Comparison of ENCODE assay signal across 8 mouse cellular contexts in the genomic region with DNA sequence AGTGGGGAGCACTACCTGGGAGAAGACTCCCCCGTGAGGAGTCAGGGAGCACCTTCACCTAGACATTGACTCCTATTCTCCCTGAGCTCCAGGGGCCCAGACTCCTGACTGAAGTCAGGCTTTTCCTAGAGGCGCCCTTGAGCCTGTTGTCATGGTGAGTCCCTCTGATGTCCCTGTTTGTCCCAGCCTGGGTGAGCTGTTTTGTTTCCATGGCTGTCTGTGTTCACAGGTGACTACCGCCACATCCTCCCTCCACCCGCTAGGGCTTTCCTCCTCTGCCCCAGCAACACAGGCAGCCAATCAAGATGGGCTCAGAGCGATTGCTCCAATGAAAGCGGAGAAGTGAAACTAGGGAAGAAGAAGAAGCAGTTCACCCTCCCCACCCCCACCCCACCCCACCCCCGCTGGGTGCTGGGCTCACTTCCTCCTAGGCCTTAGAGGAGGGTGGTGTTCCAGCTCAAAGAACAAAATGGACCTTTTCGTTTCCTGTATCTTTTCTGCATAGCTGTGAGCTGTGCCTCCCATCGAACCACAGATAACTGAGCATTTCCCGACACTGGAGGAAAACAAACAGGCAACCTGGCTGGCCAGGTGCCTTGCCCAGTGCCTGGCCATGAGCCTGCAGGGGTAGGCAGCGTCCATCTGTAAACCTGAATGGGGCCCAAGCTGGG. TPM values are rescaled to one million over a fixed set of nuclear protein-coding genes. Genes with fewer than 3 reads are reported as not detected.
DNase-seq lines count a peak whose midpoint lies in the region; ATAC-seq lines count a peak whose summit lies in the region.

No protein-coding gene starts in this region.

- peak overlapping the region; percentile 16; the same call in 1 of the 2 replicates for H3K4me2 ChIP-seq in forebrain, embryonic 16.5 days (ENCODE audit: low read length)
- H3K4me2 ChIP-seq in hindbrain, embryonic 14.5 days (replicated peaks) = peak overlapping the region; percentile 64

- DNase-seq in ES-CJ7 (ENCODE audit: low read depth, low spot score) = peak; percentile 94
- DNase-seq in adrenal gland, postnatal 36 days = peak; percentile 75 to 78
- DNase-seq in hindbrain, embryonic 14.5 days (ENCODE audit: low spot score) = peak; percentile 61
- peak; percentile 60 to 83 for DNase-seq in layer of hippocampus, postnatal 14 days (ENCODE audit: low spot score in 2 of 2)
- DNase-seq in lung, postnatal 10 days = peak; percentile 88
- DNase-seq in retina, postnatal 1 day = peak; percentile 75
- DNase-seq in thymus, postnatal 36 days = peak; percentile 86 to 93

- no peak overlapping the region for H3K4me3 ChIP-seq in forebrain, embryonic 16.5 days (replicated peaks; ENCODE audit: low read length)
- 0 out of 2 replicates have a peak overlapping the region, but pooled peaks have one; percentile 2 for H3K4me3 ChIP-seq in hindbrain, embryonic 14.5 days (replicated peaks; ENCODE audit: low read length)

- 37% methylated on average over 11 of the region's 11 CpGs for WGBS in forebrain, embryonic 16.5 days
- WGBS in hindbrain, embryonic 14.5 days = 28% methylated on average over 11 of the region's 11 CpGs

- ATAC-seq in forebrain, embryonic 16.5 days = peak; percentile 77
- peak; percentile 80 for ATAC-seq in hindbrain, embryonic 14.5 days (ENCODE audit: low FRiP score)

- H3K27ac ChIP-seq in forebrain, embryonic 16.5 days (ENCODE audit: low read length) = peak overlapping the region; percentile 35; the same call in 1 of the 2 replicates
- peak overlapping the region; percentile 84 for H3K27ac ChIP-seq in hindbrain, embryonic 14.5 days

- H3K9me3 ChIP-seq in forebrain, embryonic 16.5 days (ENCODE audit: control insufficient read depth, low read length) = no peaks in the 10 kb centered on the region
- H3K9me3 ChIP-seq in hindbrain, embryonic 14.5 days (ENCODE audit: control insufficient read depth, low read length) = no peaks in the 10 kb centered on the region

- no peaks in the 10 kb centered on the region for H3K27me3 ChIP-seq in forebrain, embryonic 16.5 days (replicated peaks; ENCODE audit: control insufficient read depth, insufficient read depth, low read length)
- no peaks in the 10 kb centered on the region for H3K27me3 ChIP-seq in hindbrain, embryonic 14.5 days (ENCODE audit: control insufficient read depth, insufficient read depth, low read length)

- H3K36me3 ChIP-seq in forebrain, embryonic 16.5 days (ENCODE audit: control insufficient read depth, insufficient read depth) = no peaks in the 10 kb centered on the region
- H3K36me3 ChIP-seq in hindbrain, embryonic 14.5 days (replicated peaks; ENCODE audit: control insufficient read depth, insufficient read depth) = no peaks in the 10 kb centered on the region

- H3K9ac ChIP-seq in forebrain, embryonic 16.5 days (replicated peaks; ENCODE audit: low read depth, low read length) = no peak overlapping the region
- no peak overlapping the region for H3K9ac ChIP-seq in hindbrain, embryonic 14.5 days

- peaks cover 19% of the 10 kb centered on the region for H3K4me1 ChIP-seq in forebrain, embryonic 16.5 days (replicated peaks; ENCODE audit: control insufficient read depth, insufficient read depth, low read length)
- peaks cover 32% of the 10 kb centered on the region; the same call in 1 of the 2 replicates for H3K4me1 ChIP-seq in hindbrain, embryonic 14.5 days (replicated peaks; ENCODE audit: control insufficient read depth, insufficient read depth, low read length)

RNA-seq across cellular contexts. Expression of a gene that starts 2.6 kb away (rescaled TPM):
- 100 to 1,000 TPM; 187 to 302 TPM for total RNA-seq in adrenal gland, postnatal 36 days (2021)
- polyA plus RNA-seq in forebrain, embryonic 16.5 days (2015; fragmentation: Nextera tagmentation; extraction: Ambion mirVana) = 42.3 and 49.6 TPM in 2 replicates
- polyA plus RNA-seq in hindbrain, embryonic 14.5 days (2014; fragmentation: Nextera tagmentation; extraction: Ambion mirVana) = 73.5 and 77.2 TPM in 2 replicates
- total RNA-seq in layer of hippocampus, postnatal 14 days (2021) = 10 to 100 TPM; 75.7 to 85.9 TPM

RNA-seq across cellular contexts. Expression of a gene that starts 19.0 kb away (rescaled TPM):
- under 1 TPM in 1 of 2 experiments, not detected in 1; 0.33 TPM for total RNA-seq in adrenal gland, postnatal 36 days (2021)
- 3.0 and 3.3 TPM in 2 replicates for polyA plus RNA-seq in forebrain, embryonic 16.5 days (2015; fragmentation: Nextera tagmentation; extraction: Ambion mirVana)
- polyA plus RNA-seq in hindbrain, embryonic 14.5 days (2014; fragmentation: Nextera tagmentation; extraction: Ambion mirVana) = 6.6 and 10.8 TPM in 2 replicates
- 1 to 10 TPM in 1 of 2 experiments, under 1 TPM in 1; 0.62 to 1.0 TPM for total RNA-seq in layer of hippocampus, postnatal 14 days (2021)

RNA-seq across cellular contexts. Expression of a gene that starts 22.9 kb away (rescaled TPM):
- 10 to 100 TPM; 14.6 to 29.8 TPM for total RNA-seq in adrenal gland, postnatal 36 days (2021)
- not detected in 2 replicates for polyA plus RNA-seq in forebrain, embryonic 16.5 days (2015; fragmentation: Nextera tagmentation; extraction: Ambion mirVana)
- polyA plus RNA-seq in hindbrain, embryonic 14.5 days (2014; fragmentation: Nextera tagmentation; extraction: Ambion mirVana) = not detected in 2 replicates
- 1 to 10 TPM; 1.3 to 1.6 TPM for total RNA-seq in layer of hippocampus, postnatal 14 days (2021)

RNA-seq across cellular contexts. Expression of a gene that starts 41.2 kb away (rescaled TPM):
- total RNA-seq in adrenal gland, postnatal 36 days (2021) = 10 to 100 TPM in 1 of 2 experiments, 1 to 10 TPM in 1; 9.1 to 10.4 TPM
- 10.1 and 12.3 TPM in 2 replicates for polyA plus RNA-seq in forebrain, embryonic 16.5 days (2015; fragmentation: Nextera tagmentation; extraction: Ambion mirVana)
- 14.8 and 16.9 TPM in 2 replicates for polyA plus RNA-seq in hindbrain, embryonic 14.5 days (2014; fragmentation: Nextera tagmentation; extraction: Ambion mirVana)
- 10 to 100 TPM in 1 of 2 experiments, 1 to 10 TPM in 1; 7.6 to 10.6 TPM for total RNA-seq in layer of hippocampus, postnatal 14 days (2021)

Comparison
In these comparisons a context has a peak if more than half of its experiments do, and no peak if none do; other contexts are left out.
1. RNA of a gene that starts 22.9 kb away (total RNA-seq): 14.6 to 29.8 TPM in adrenal gland, postnatal 36 days; 1.3 to 1.6 TPM in layer of hippocampus, postnatal 14 days; every median in the first group is over 4 times any median in the second.
2. Peak in every context shown above with its lines, with median percentiles within 50 percentile points of each other: DNase-seq.